Mouse (Mus musculus) stomach, postnatal 0 days (tissue): ENCODE measurements at regions not wholly inside any gene's neighbourhood (a gene's known extent, or its start where the extent isn't known, plus 50 kb on each side); places are given as distances from the start of the nearest gene placed in this dataset.

Experiments
- CTCF ChIP-seq: IDR thresholded peaks from 2 replicates; pipeline ENCODE4 v1.5.1; 2016; ENCODE audit warnings: antibody characterized with exemption, low read depth, mild to moderate bottlenecking, moderate library complexity
- EP300 ChIP-seq: optimal IDR thresholded peaks from 2 replicates; pipeline ENCODE3; 2016; ENCODE audit warnings: antibody characterized with exemption

GRCm38 (mm10) chr3:74601328-74602007 lies 563.4 kb downstream of the Zbbx start:
- no peak for TF ChIP-seq CTCF
- no peak for TF ChIP-seq EP300
